Mouse (Mus musculus) cerebellum, adult 9-10 months (tissue): ENCODE measurements around the gene Hyou1.
A peak's percentile ranks its signal among the peaks of the same experiment; 100 is the strongest.
"Not testable (repeated sequence)": the region's sequence is repeated elsewhere in the genome, so short reads cannot be mapped to it uniquely, and the experiment has no call there.

Source experiments
- DNase-seq: peaks from one replicate; pipeline ENCODE4 v3.0.0; 2022

Hyou1 gene

GRCm38 (mm10) chr9:44379054-44379834, at the start of gene Hyou1:
TSS of gene Hyou1 (plus strand) at chr9:44379490.
- DNase-seq, result peak; percentile 99

GRCm38 (mm10) chr9:44330736-44331135, 48.6 kb upstream of the Hyou1 start:
- DNase-seq, result no peak

DNA sequence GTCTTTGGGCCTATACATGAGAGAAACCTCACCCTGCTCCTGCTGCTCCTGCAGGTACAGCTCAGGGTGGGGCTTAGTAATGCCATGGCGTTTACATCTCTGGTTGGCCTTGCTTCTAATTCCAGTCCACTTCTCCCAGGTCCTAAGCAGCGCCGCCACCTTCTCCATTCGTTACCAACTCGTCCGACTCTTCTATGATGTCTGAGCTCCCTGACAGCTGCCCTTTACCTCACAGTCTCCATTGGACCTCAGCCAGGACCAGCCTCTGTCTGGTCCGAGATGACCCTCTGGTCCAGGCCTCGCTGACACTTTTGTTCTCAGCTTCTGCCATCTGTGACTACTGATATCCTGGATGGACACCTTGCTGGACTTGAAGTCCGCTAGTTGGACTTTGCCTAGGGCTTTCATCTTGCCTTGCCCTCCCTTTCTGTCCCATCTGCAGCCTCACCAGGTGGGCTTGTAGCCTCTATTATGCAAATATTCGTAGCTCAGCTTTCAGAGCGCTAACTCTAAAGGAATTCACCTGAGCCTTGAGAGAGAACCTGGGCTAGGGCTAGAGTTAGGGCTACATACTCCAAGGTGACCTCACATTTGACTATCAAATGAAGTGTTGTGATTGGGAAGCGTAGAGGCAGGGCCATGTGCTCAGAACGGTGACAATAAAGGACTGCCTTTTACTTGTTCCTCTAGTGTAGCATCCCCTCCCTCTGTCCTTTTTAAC, 46.2 kb upstream of the Hyou1 start:
- peak; percentile 58 for DNase-seq

DNA sequence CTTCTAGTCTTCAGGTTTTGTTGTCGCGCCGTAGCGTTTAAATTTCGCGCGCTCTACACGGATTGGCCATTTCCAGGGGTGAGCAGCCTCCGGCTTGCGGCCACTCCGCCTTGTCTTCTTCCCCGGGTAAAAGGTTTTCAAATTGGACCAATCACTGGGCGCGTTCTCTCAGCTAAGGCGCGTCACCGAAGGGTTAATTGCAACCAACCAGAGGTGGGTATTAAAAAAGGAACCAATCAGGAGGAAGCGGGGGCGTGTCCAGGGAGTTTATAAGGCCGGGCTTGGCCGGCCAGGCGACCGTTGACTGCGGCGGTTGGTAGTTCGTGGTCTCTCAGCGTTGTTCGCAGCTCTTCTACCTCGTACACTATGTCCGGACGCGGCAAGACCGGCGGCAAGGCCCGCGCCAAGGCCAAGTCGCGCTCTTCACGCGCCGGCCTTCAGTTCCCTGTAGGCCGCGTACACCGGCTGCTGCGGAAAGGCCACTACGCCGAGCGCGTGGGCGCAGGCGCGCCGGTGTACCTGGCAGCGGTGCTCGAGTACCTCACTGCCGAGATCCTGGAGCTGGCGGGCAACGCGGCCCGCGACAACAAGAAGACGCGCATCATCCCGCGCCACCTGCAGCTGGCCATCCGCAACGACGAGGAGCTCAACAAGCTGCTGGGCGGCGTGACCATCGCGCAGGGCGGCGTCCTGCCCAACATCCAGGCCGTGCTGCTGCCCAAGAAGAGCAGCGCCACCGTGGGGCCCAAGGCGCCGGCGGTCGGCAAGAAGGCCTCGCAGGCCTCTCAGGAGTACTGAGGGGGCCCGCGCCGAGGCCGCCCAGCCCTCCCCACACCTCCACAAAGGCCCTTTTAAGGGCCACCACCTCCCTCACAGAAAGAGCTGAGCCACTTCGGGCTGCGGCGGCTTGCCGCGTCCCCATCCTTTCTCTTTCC, 44.6 kb upstream of the Hyou1 start, which contains the start of gene H2afx:
Gene H2afx, plus strand, starts transcription at position 299 of the 935 bp plus-strand sequence.
- DNase-seq, result peak; percentile 100

DNA sequence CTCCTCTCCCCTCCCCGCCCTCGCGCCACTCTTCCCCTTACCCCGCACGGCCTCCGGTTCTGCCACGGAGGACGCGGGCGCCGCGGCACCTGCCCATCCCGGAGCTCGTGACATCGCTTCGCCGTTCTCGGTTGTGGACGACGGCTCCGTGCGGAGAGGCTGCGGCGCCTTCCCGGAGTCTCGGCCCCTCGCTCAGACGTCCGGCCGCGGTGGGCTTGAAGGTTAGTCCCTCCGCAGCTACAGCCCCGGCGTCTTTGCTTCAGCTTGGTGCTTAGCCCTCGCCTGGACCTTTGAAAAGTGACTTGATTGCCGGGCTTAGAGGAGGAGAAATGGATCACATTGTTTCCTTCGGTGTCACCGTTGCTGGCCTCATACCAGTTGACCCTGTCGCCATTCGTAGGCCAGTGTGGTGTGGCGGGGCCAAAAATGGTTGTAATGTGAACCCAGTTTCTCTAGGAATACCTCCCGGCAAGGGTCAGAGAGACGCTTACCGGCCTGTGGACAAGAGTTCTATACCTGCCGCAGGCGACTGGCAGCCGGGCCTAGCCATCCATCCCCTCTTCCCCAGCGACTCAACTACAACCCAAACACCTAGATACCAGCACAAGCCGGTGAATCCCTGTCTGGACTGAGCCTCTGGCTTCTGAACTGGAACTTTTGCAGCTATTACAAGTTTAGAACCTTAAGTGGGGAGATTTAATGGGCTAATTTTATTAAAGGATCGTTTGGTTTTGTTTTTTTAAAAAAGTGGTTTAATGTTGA, 43.8 kb upstream of the Hyou1 start:
- no peak for DNase-seq

DNA sequence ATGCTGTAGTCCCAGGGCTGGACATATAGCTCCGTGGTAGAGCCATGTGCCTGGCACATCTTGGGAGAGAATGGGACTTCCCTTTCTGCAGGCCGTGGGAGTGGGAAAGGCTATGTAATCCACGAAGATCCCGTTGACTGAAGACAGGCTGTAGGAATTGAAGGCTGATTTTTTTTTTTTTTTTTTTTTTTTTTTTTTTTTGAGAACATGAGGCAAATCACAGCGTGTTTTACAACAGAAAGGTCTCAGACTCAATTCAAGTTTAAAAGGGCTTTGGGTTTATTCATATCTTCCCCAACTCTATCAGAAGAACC, 43.2 kb upstream of the Hyou1 start:
- no peak for DNase-seq

DNA sequence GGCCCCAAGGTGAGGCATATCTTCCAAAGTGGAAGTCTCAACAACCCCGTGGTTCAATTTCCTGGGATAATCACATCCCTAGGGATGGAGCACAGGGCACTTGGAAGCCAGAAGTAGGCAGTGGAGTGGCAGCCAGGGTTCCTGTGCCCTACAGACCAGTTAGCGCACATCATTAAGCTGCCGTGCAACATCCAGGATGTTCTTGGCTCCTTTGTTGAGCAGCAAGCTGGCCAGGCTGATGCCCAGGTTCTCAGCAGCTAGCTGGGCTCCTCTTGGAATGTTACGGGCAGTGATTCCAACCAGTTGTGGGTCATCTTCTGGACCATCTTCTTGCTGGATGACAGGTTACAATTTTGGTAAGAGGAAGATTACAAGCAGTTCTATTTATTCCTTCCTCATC, 42.8 kb upstream of the Hyou1 start:
- not testable (repeated sequence) for DNase-seq

DNA sequence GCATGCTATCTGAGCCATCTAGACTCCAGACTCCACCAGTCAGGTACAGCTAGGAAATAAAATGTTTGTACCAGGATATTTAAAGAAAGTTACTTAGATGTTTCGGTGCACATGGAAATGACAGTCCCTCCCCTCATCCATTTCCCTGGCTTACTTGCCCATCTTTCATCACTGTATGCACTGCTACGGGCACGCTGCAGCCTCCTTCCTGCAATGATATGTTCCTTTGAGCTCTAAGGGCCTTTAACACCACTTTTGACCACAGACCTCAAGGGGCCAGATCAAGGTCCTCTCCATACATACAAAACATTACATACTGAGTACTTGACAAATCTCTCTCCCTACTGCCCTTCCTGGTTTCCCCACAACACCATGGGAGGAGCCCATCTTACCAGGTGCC, 42.3 kb upstream of the Hyou1 start:
- DNase-seq, result no peak

- DNase-seq, result no peak
Observed at GRCm38 (mm10) chr9:44337436-44338169, 41.7 kb upstream of the Hyou1 start.

DNA sequence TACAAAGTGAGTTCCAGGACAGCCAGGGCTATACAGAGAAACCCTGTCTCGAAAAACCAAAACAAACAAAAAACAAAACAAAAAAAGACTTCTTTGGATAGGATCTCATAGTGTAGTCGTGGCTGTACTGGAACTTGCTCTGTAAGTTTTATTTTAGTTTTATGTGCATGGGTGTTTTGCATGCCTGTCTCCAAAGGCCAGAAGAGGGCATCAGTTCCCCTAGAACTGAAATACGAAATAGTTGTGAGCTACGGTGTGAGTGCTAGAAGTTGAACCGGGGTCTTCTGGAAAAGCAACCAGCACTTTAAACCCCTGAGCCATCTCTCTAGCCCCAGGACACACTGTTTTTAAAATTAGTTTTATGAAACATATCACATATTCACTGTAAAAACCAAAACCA, 40.7 kb upstream of the Hyou1 start:
- no peak for DNase-seq

DNA sequence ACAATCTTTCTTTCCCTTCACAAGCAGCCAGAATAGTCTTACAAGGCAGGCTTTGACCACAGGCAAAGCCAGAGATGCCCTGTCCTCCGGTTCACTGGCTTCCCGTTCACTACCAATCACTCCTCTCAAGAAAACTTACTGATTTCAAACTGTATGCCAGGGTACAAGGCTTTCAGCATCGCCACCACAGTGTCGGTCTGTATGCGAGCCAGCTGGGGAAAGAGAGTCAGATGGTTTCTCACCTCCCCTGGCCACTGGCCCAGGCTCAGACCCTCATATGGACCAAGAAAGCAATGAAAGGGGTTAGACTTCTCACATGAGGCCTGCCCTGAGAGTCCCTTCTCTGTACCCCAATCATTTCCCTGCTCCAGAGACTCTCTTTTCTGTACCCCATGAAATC, 37.8 kb upstream of the Hyou1 start:
- no peak for DNase-seq

DNA sequence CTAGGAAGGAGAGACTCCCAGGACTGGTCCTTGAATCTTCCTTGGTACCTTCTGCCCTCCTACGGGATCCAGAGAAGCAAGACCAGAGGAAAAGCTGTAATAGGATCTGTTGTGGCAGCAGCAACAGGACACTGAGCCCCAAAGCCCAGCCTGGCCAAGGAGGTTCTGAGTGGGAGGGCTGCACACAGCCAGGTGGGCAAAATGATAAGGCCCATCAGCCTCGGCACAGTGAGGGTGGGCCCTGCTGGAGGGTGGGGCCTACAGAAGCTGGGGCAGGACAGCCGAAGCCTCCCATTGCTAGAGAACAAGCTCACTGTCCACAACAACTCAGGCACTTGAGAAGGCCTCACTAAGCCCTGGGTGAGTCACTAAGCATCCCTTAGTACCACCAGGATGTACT, 37.1 kb upstream of the Hyou1 start:
- no peak for DNase-seq

DNA sequence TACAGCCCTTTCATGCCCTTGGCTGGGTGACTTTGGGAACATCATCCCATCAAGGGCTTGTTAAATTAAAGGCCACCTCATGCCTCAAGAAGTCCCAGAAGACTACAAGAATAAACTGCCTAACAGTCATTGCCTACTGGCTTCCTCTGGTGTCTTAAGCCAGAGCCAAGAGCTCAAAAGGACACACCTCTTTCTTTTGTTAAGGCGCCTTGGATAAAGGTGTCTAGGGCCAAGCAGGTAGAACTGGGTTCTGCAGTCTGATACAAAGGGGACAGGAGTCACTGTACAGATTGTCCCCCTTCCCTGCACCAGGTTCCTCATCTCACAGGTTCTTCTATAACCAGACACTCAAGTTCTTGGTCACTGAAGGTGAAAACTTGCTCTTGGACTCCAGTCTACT, 36.7 kb upstream of the Hyou1 start:
- DNase-seq, result no peak

DNA sequence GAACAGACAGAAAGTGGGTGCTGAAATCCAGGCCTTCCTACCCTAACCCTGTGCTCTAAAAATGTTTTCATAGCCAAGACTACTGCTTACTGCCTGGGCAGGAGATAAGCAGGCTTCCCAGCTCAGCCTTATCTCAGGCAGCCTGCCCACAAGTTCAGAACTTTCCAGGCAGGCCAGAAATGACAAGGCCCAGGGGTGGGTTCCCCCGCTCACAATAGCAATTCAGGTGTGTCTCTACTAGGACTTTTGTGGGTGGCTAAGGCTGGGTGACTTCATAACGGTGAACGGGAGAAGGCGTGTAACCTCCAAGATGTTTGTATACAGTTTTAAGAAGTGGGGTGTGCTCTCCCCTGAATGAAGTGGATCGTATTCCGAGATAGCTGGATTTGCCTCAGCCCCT, 36.0 kb upstream of the Hyou1 start:
- no peak for DNase-seq

DNA sequence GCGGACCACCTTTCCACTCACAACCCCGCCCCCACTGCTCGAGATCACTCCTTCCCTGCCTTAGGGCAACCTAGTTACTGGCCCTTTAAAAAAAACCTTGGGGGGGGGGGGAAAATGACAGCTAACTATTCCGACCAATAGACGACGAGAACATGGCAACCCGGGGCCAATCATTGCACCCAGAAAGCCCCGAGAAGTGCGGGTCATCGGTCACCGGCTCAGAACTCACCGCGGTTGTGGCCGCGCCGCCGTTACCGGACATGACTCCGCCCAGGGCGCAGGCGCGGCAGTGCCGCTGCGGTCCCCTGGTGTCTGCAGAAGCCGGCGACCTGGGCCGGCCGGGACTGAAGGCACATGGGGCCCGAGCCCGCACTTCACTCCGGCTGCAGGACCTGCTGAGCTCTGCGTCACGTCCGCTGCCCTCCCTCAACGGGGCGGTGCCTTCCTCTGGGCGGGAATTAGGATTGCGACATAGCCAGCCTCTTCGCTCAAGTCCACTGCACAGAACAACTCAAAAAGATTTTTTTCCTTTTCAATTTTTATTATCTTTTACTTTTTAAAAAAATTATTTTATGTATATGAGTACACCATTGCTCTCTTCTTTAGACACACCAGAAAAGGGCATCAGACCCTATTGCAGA, 35.4 kb upstream of the Hyou1 start, which contains the start of gene Hmbs:
Gene Hmbs, minus strand, starts transcription at position 448 of the 641 bp plus-strand sequence.
- peak; percentile 87 for DNase-seq

DNA sequence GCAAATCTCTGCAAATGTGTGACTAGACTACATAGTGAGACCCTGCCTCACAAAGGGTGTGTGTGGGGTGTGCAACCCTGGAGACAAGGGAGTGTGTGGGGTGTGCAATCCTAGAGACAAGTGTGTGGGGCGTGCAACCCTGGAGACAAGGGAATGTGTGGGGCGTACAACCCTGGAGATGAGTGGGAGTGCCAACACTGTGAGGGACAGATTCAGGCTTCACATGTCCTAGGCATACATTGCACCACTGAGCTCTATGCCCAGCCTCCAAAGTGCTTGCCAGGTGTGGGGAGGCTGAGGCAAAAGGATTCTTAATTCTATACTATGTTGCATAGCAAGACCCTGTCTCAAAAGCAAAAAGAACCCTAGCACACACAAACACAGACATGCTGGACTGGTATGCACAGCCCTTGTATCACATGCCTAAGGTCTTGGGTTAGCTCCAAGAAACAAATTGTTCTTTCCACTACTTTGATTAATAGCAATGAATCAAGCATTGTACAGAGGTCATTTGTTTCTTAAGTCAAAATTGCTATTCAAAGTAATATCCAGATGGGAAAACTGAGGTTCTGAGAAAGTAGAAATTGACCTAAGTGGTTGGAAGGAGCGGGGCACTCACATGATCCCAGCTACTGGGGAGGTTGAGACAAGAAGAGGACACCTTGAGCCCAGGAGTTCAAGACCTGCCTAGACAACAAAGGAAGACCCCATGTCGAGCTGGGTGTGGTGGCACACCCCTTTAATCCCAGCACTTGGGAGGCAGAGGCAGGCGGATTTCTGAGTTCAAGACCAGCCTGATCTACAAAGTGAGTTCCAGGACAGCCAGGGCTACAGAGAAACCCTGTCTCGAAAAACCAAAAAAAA, 33.5 kb upstream of the Hyou1 start:
- DNase-seq, result no peak

DNA sequence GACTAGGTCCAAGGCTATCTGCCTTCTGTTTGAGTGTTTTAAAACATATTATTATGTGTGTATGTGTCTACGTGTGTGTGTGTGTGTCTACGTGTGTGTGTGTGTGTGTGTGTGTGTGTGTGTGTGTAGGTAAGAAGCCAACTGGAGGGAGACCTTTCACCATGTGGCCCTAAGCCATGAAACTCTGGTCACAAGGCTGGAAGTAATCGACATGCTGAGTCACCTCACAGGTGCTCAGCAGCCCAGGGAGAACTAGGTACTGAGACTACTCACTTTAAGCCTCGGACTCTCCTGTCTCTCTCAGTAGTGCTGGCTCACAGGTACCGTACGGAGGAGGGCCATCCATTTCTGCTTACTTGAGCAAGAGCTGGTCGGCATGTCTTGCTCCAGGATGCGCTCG, 32.1 kb upstream of the Hyou1 start:
- no peak for DNase-seq

GRCm38 (mm10) chr9:44347621-44348020, 31.7 kb upstream of the Hyou1 start:
- DNase-seq, result no peak

- no peak for DNase-seq
Observed at GRCm38 (mm10) chr9:44348546-44348945, 30.7 kb upstream of the Hyou1 start.

GRCm38 (mm10) chr9:44351396-44351795, 27.9 kb upstream of the Hyou1 start:
- DNase-seq, result no peak
